Mouse (Mus musculus) olfactory bulb, adult 2 months (tissue): ENCODE measurements around the gene E330009J07Rik.

Experiments
- CTCF ChIP-seq: fragments of 200-500 bp; IDR thresholded peaks from 2 replicates; pipeline ENCODE4 v1.5.1; 2012; ENCODE audit warnings: low read depth, mild to moderate bottlenecking, low read length, moderate library complexity; ENCODE audit not compliant: insufficient read depth
- POLR2A ChIP-seq: fragments of 200-500 bp; IDR thresholded peaks from 2 replicates; pipeline ENCODE4 v1.6.1; 2012; ENCODE audit warnings: mild to moderate bottlenecking, low read depth, low read length, moderate library complexity; ENCODE audit not compliant: insufficient read depth

GRCm38 (mm10) chr6:40418386-40418785 lies 17.5 kb downstream of the E330009J07Rik start:
- no peak for TF ChIP-seq POLR2A
- no peak for TF ChIP-seq CTCF
